Mouse (Mus musculus) heart, postnatal 4 days (tissue): ENCODE measurements around the gene Vmn1r53. TPM values are rescaled to one million over a fixed set of nuclear protein-coding genes. Genes with fewer than 3 reads are reported as not detected.
"Not testable (repeated sequence)": the region's sequence is repeated elsewhere in the genome, so short reads cannot be mapped to it uniquely, and the experiment has no call there.

ENCODE experiments used
- DNase-seq: peaks from one replicate; pipeline ENCODE4 v3.0.0; 2021
- total RNA-seq, 2 experiments: library from RNA; stranded (reverse); gene quantifications; 2 replicates each; pipeline ENCODE4 v1.2.3; 2021

The Vmn1r53 gene
- not detected for total RNA-seq

GRCm38 (mm10) chr6:90224338-90224737, at the start of gene Vmn1r53:
Gene Vmn1r53, minus strand, starts transcription at chr6:90224438.
- no peak for DNase-seq

- DNase-seq: no peak
Observed at GRCm38 (mm10) chr6:90246000-90246399, 21.8 kb upstream of the Vmn1r53 start, which contains the start of gene Vmn1r54. Gene Vmn1r54, plus strand, starts transcription at chr6:90246300.

GRCm38 (mm10) chr6:90244019-90244418, 19.8 kb upstream of the Vmn1r53 start:
- DNase-seq: no peak

- DNase-seq: no peak
Observed at GRCm38 (mm10) chr6:90232681-90233080, 8.4 kb upstream of the Vmn1r53 start.

- not testable (repeated sequence) for DNase-seq
Observed at GRCm38 (mm10) chr6:90232114-90232513, 7.9 kb upstream of the Vmn1r53 start.

- DNase-seq: not testable (repeated sequence)
Observed at GRCm38 (mm10) chr6:90202493-90202892, 21.7 kb downstream of the Vmn1r53 start, which contains the start of gene V1ra8. Gene V1ra8, plus strand, starts transcription at chr6:90202793.

- no peak for DNase-seq
Observed at GRCm38 (mm10) chr6:90174508-90174907, 49.7 kb downstream of the Vmn1r53 start, which contains the start of gene Vmn1r52. Gene Vmn1r52, plus strand, starts transcription at chr6:90174808.

Other genes starting within 250 kb of the Vmn1r53 start
- gene Vmn1r47, start 208.3 kb downstream of the Vmn1r53 start, total RNA-seq: not detected
- gene Vmn1r48, start 187.6 kb downstream of the Vmn1r53 start, total RNA-seq: not detected
- gene Vmn1r49, start 145.9 kb downstream of the Vmn1r53 start, total RNA-seq: not detected
- not detected for gene Vmn1r50, start 123.0 kb downstream of the Vmn1r53 start, total RNA-seq
- not detected for gene Vmn1r51, start 101.8 kb downstream of the Vmn1r53 start, total RNA-seq
- not detected for gene Vmn1r52, start 49.6 kb downstream of the Vmn1r53 start, total RNA-seq
- not detected for gene V1ra8, start 21.6 kb downstream of the Vmn1r53 start, total RNA-seq
- not detected for gene Vmn1r54, start 21.9 kb upstream of the Vmn1r53 start, total RNA-seq
- not detected for gene BC048671, start 76.8 kb upstream of the Vmn1r53 start, total RNA-seq
- gene Chst13, start 100.7 kb upstream of the Vmn1r53 start, total RNA-seq: not detected
- not detected for gene Uroc1, start 108.8 kb upstream of the Vmn1r53 start, total RNA-seq
- 10 to 100 TPM; 17.4 to 18.6 TPM for gene Zxdc, start 145.1 kb upstream of the Vmn1r53 start, total RNA-seq
- gene Cfap100, start 204.4 kb upstream of the Vmn1r53 start, total RNA-seq: not detected
- 10 to 100 TPM in 1 of 2 experiments, 1 to 10 TPM in 1; 9.7 to 11.6 TPM for gene Klf15, start 238.1 kb upstream of the Vmn1r53 start, total RNA-seq